Mouse (Mus musculus): Measurements from ENCODE around the gene Krtcap3. TPM values are rescaled to one million over a fixed set of nuclear protein-coding genes. Genes with fewer than 3 reads are reported as not detected.

Gene Krtcap3
- total and polyA plus RNA-seq, 2 experiments: 2.1 to 8.3 TPM

- Histone ChIP-seq H3K27ac (replicated peaks; ENCODE audit: insufficient read depth, low read depth, low read length) (peak overlapping the region; percentile 70; the same call in 1 of the 2 replicates), H3K9ac (ENCODE audit: low read depth, low read length) (peak overlapping the region; percentile 75), H3K4me1 (ENCODE audit: control insufficient read depth, insufficient read depth, low read length) (peaks cover 10% of the 10 kb centered on the region), H3K27me3 (ENCODE audit: control insufficient read depth, insufficient read depth, low read length) (no peaks in the 10 kb centered on the region), H3K4me3 (ENCODE audit: insufficient read depth, low read depth, low read length) (peak overlapping the region; percentile 76), H3K36me3 (ENCODE audit: control insufficient read depth, insufficient read depth, low read length) (no peaks in the 10 kb centered on the region), H3K79me2 (ENCODE audit: control insufficient read depth, insufficient read depth, low read length) (peaks cover 8% of the 10 kb centered on the region; the same call in 1 of the 2 replicates)
- no peak for DNase-seq (ENCODE audit: extremely low read depth, low read depth, low spot score)
- TF ChIP-seq CTCF (IDR thresholded peaks at IDR 0.05; ENCODE audit: low read depth, low read length): peak; percentile 30; the same call in 1 of the 2 replicates
- no peak for TF ChIP-seq POLR2A (IDR thresholded peaks at IDR 0.05; ENCODE audit: extremely low read depth, insufficient read depth, low read length)
- 20% methylated on average over 11 of the region's 11 CpGs for WGBS
Measured at GRCm38 (mm10) chr5:31221304-31221945, 30.1 kb upstream of the Krtcap3 start.

GRCm38 (mm10) chr5:31222696-31223095 is 28.8 kb upstream of the Krtcap3 start:
- Histone ChIP-seq H3K4me3 (ENCODE audit: insufficient read depth, low read depth, low read length) (no peak overlapping the region), H3K36me3 (ENCODE audit: control insufficient read depth, insufficient read depth, low read length) (no peaks in the 10 kb centered on the region), H3K27ac (replicated peaks; ENCODE audit: insufficient read depth, low read depth, low read length) (no peak overlapping the region), H3K9ac (ENCODE audit: low read depth, low read length) (no peak overlapping the region), H3K27me3 (ENCODE audit: control insufficient read depth, insufficient read depth, low read length) (no peaks in the 10 kb centered on the region), H3K4me1 (ENCODE audit: control insufficient read depth, insufficient read depth, low read length) (peaks cover 10% of the 10 kb centered on the region), H3K79me2 (ENCODE audit: control insufficient read depth, insufficient read depth, low read length) (peaks cover 4% of the 10 kb centered on the region; the same call in 1 of the 2 replicates)
- TF ChIP-seq CTCF (IDR thresholded peaks at IDR 0.05; ENCODE audit: low read depth, low read length) (no peak), POLR2A (IDR thresholded peaks at IDR 0.05; ENCODE audit: extremely low read depth, insufficient read depth, low read length) (no peak)
- WGBS: 97% methylated on average over 9 of the region's 9 CpGs
- no peak for DNase-seq (ENCODE audit: extremely low read depth, low read depth, low spot score)

GRCm38 (mm10) chr5:31226641-31227040 is 24.9 kb upstream of the Krtcap3 start:
- WGBS: 74% methylated on average over 1 of the region's 1 CpGs
- no peaks in the 10 kb centered on the region for H3K4me1 ChIP-seq (ENCODE audit: control insufficient read depth, insufficient read depth, low read length)
- H3K9ac ChIP-seq (ENCODE audit: low read depth, low read length): no peak overlapping the region
- no peaks in the 10 kb centered on the region for H3K36me3 ChIP-seq (ENCODE audit: control insufficient read depth, insufficient read depth, low read length)
- H3K27me3 ChIP-seq (ENCODE audit: control insufficient read depth, insufficient read depth, low read length): no peaks in the 10 kb centered on the region
- no peak overlapping the region for H3K4me3 ChIP-seq (ENCODE audit: insufficient read depth, low read depth, low read length)
- H3K27ac ChIP-seq (replicated peaks; ENCODE audit: insufficient read depth, low read depth, low read length): no peak overlapping the region
- DNase-seq (ENCODE audit: extremely low read depth, low read depth, low spot score): no peak
- H3K79me2 ChIP-seq (ENCODE audit: control insufficient read depth, insufficient read depth, low read length): no peaks in the 10 kb centered on the region
- TF ChIP-seq POLR2A (IDR thresholded peaks at IDR 0.05; ENCODE audit: extremely low read depth, insufficient read depth, low read length) (no peak), CTCF (IDR thresholded peaks at IDR 0.05; ENCODE audit: low read depth, low read length) (no peak)

GRCm38 (mm10) chr5:31240637-31241521 is 10.6 kb upstream of the Krtcap3 start, which contains the start of the genes Nrbp1 and Gm9970:
Nrbp1 (plus strand) TSS chr5:31240864.
Gm9970 (minus strand) TSS chr5:31241232.
- Histone ChIP-seq H3K27me3 (ENCODE audit: control insufficient read depth, insufficient read depth, low read length) (no peaks in the 10 kb centered on the region), H3K9ac (ENCODE audit: low read depth, low read length) (peak within 1 kb of the TSS; percentile 97), H3K4me3 (ENCODE audit: insufficient read depth, low read depth, low read length) (peak within 1 kb of the TSS; percentile 99), H3K4me1 (ENCODE audit: control insufficient read depth, insufficient read depth, low read length) (peaks cover 4% of the 10 kb centered on the region), H3K79me2 (ENCODE audit: control insufficient read depth, insufficient read depth, low read length) (peaks cover 4% of the 10 kb centered on the region; the same call in 1 of the 2 replicates), H3K36me3 (ENCODE audit: control insufficient read depth, insufficient read depth, low read length) (peaks cover 20% of the 10 kb centered on the region), H3K27ac (replicated peaks; ENCODE audit: insufficient read depth, low read depth, low read length) (peak within 1 kb of the TSS; percentile 95)
- WGBS: 1% methylated on average over 100 of the region's 103 CpGs
- TF ChIP-seq CTCF (IDR thresholded peaks at IDR 0.05; ENCODE audit: low read depth, low read length) (no peak), POLR2A (IDR thresholded peaks at IDR 0.05; ENCODE audit: extremely low read depth, insufficient read depth, low read length) (peak; percentile 79)
- peak; percentile 77 for DNase-seq (ENCODE audit: extremely low read depth, low read depth, low spot score)

- peak; percentile 14 for DNase-seq (ENCODE audit: extremely low read depth, low read depth, low spot score)
- Histone ChIP-seq H3K27ac (replicated peaks; ENCODE audit: insufficient read depth, low read depth, low read length) (peak overlapping the region; percentile 29; the same call in 1 of the 2 replicates), H3K4me1 (ENCODE audit: control insufficient read depth, insufficient read depth, low read length) (peaks cover 4% of the 10 kb centered on the region), H3K27me3 (ENCODE audit: control insufficient read depth, insufficient read depth, low read length) (no peaks in the 10 kb centered on the region), H3K4me3 (ENCODE audit: insufficient read depth, low read depth, low read length) (peak overlapping the region; percentile 48), H3K9ac (ENCODE audit: low read depth, low read length) (peak overlapping the region; percentile 10), H3K79me2 (ENCODE audit: control insufficient read depth, insufficient read depth, low read length) (peaks cover 4% of the 10 kb centered on the region; the same call in 1 of the 2 replicates), H3K36me3 (ENCODE audit: control insufficient read depth, insufficient read depth, low read length) (peaks cover 25% of the 10 kb centered on the region)
- WGBS: 0% methylated on average over 13 of the region's 13 CpGs
- TF ChIP-seq CTCF (IDR thresholded peaks at IDR 0.05; ENCODE audit: low read depth, low read length): no peak
- no peak for TF ChIP-seq POLR2A (IDR thresholded peaks at IDR 0.05; ENCODE audit: extremely low read depth, insufficient read depth, low read length)
Measured at GRCm38 (mm10) chr5:31241522-31242034, 9.9 kb upstream of the Krtcap3 start.
